Mouse (Mus musculus) CH12.LX (cell line): ENCODE results near the gene Fbxl20.

Experiments used
- BHLHE40 ChIP-seq: IDR thresholded peaks from 2 replicates; pipeline ENCODE4 v1.6.1; 2011; ENCODE audit warnings: mild to moderate bottlenecking, low read depth, low read length, improper control_type of control experiment
- CHD2 ChIP-seq: IDR thresholded peaks from 2 replicates; pipeline ENCODE4 v1.6.1; 2011; ENCODE audit warnings: low read length, improper control_type of control experiment
- CTCF ChIP-seq, 2 experiments: IDR thresholded peaks in 1 of 2; conservative IDR thresholded peaks in 1 of 2; 2 replicates each; pipeline ENCODE4 v1.5.1; 2011 to 2012; ENCODE audit warnings: low read depth in 2 of 2, low read length in 2 of 2, improper control_type of control experiment in 1 of 2, inconsistent platforms in 1 of 2, mild to moderate bottlenecking in 1 of 2, moderate library complexity in 1 of 2
- GABPA ChIP-seq: IDR thresholded peaks from 2 replicates; pipeline ENCODE4 v1.6.1; 2012; ENCODE audit warnings: low read depth, low read length, improper control_type of control experiment, inconsistent platforms; ENCODE audit not compliant: insufficient replicate concordance
- KAT2A ChIP-seq: IDR thresholded peaks from 2 replicates; pipeline ENCODE4 v1.6.1; 2012; ENCODE audit warnings: low read length, improper control_type of control experiment, inconsistent platforms; ENCODE audit not compliant: insufficient replicate concordance
- MAX ChIP-seq: IDR thresholded peaks from 2 replicates; pipeline ENCODE4 v1.6.1; 2011; ENCODE audit warnings: low read length, improper control_type of control experiment
- NELFE ChIP-seq: IDR thresholded peaks from 2 replicates; pipeline ENCODE4 v1.6.1; 2011; ENCODE audit warnings: low read depth, low read length, improper control_type of control experiment
- POLR2A ChIP-seq: IDR thresholded peaks from 2 replicates; pipeline ENCODE4 v1.6.1; 2011; ENCODE audit warnings: low read depth, mild to moderate bottlenecking, improper control_type of control experiment, low read length
- POLR2AphosphoS2 ChIP-seq: IDR thresholded peaks from 2 replicates; pipeline ENCODE4 v1.6.1; 2011; ENCODE audit warnings: low read depth, low read length, improper control_type of control experiment
- SIN3A ChIP-seq: IDR thresholded peaks from 2 replicates; pipeline ENCODE4 v1.6.1; 2012; ENCODE audit warnings: low read length, improper control_type of control experiment, inconsistent platforms
- TBP ChIP-seq: conservative IDR thresholded peaks from 2 replicates; pipeline ENCODE4 v1.6.1; 2011; ENCODE audit warnings: low read depth, low read length, improper control_type of control experiment

DNA sequence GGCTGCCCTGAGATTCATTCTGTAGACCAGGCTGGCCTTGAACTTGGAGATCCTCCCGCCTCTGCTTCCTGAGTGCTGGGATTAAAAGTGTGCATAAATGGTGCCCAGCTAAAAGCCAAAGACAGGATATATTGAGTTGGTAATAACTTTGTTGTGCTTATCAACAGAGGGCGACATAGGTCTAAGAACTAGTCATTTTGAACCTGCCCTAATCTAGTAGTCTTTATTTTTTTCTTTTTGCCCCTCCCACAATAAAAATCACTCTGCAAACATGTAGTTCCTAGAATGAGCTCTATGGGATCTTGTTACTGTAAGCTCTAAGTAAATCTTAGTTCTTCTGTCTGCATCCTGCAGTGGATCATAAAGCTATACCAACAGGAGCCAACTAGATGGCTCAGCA is 7.7 kb downstream of the Fbxl20 start:
- no peak for TF ChIP-seq SIN3A
- TF ChIP-seq NELFE: no peak
- TF ChIP-seq GABPA: no peak
- no peak for TF ChIP-seq CHD2
- TF ChIP-seq POLR2AphosphoS2: no peak
- TF ChIP-seq CTCF (conservative IDR thresholded peaks at IDR 0.05 in 1 of 2, IDR thresholded peaks at IDR 0.05 in 1 of 2; ENCODE audit: low read depth in 2 of 2, low read length in 2 of 2): peak in 1 of 2 experiments; percentile 62; a peak in 2 of 4 replicates
- no peak for TF ChIP-seq TBP
- TF ChIP-seq POLR2A: no peak
- no peak for TF ChIP-seq KAT2A
- no peak for TF ChIP-seq BHLHE40
- TF ChIP-seq MAX: no peak
